ENCODE assay signal across 12 mouse cellular contexts in genomic region chr1:184997466-184997865, GRCm38 (mm10). TPM values are rescaled to one million over a fixed set of nuclear protein-coding genes. Genes with fewer than 3 reads are reported as not detected.
DNase-seq lines count a peak whose midpoint lies in the region; ATAC-seq lines count a peak whose summit lies in the region.
"Had no signal": no experiment of that assay in that cellular context is flagged by ENCODE, and none has a peak within 500 bp of the region (broad histone marks: within the 10 kb centered on the region; RNA-seq: fewer than 3 reads in every experiment).

No protein-coding gene starts in this region.

- no peak for DNase-seq in kidney, postnatal 10 days
- DNase-seq in hindbrain, embryonic 10.5 days (ENCODE audit: low spot score): peak; percentile 13
- no peak for DNase-seq in thymus, postnatal 0 days (ENCODE audit: low spot score)
- DNase-seq in cerebellum, postnatal 4 days (ENCODE audit: low spot score in 2 of 2): no peak
- DNase-seq: kidney, adult 18-20 months; lung, adult 2 months; thymus, postnatal 25 days had no signal

- H3K4me3 ChIP-seq in kidney, embryonic 15.5 days (replicated peaks): peak overlapping the region; percentile 65; the same call in 1 of the 2 replicates
- peak overlapping the region; percentile 85 for H3K4me3 ChIP-seq in embryonic facial prominence, embryonic 15.5 days (replicated peaks)
- H3K4me3 ChIP-seq in hindbrain, embryonic 10.5 days: peak overlapping the region; percentile 89
- H3K4me3 ChIP-seq in midbrain, embryonic 16.5 days (ENCODE audit: low read depth, low read length): peak overlapping the region; percentile 97
- H3K4me3 ChIP-seq: erythroblast, embryonic 14.5 days; myocyte had no signal

- no peaks in the 10 kb centered on the region for H3K9me3 ChIP-seq in kidney, embryonic 15.5 days (replicated peaks)
- no peaks in the 10 kb centered on the region for H3K9me3 ChIP-seq in embryonic facial prominence, embryonic 15.5 days (replicated peaks)
- no peaks in the 10 kb centered on the region for H3K9me3 ChIP-seq in hindbrain, embryonic 10.5 days
- H3K9me3 ChIP-seq in midbrain, embryonic 16.5 days (replicated peaks; ENCODE audit: control insufficient read depth, low read length, poor library complexity, severe bottlenecking): no peaks in the 10 kb centered on the region

- no peak for ATAC-seq in kidney, embryonic 15.5 days (replicated peaks; ENCODE audit: low FRiP score)
- no peak for ATAC-seq in embryonic facial prominence, embryonic 15.5 days (ENCODE audit: insufficient number of reproducible peaks, low FRiP score, low TSS enrichment, low read depth)
- ATAC-seq in midbrain, embryonic 16.5 days: peak; percentile 10; the same call in 1 of the 2 replicates

- H3K36me3 ChIP-seq in kidney, embryonic 15.5 days: no peaks in the 10 kb centered on the region
- no peaks in the 10 kb centered on the region for H3K36me3 ChIP-seq in embryonic facial prominence, embryonic 15.5 days
- no peaks in the 10 kb centered on the region for H3K36me3 ChIP-seq in hindbrain, embryonic 10.5 days
- no peaks in the 10 kb centered on the region for H3K36me3 ChIP-seq in midbrain, embryonic 16.5 days (ENCODE audit: control insufficient read depth, insufficient read depth, low read length)

- H3K9ac ChIP-seq in kidney, embryonic 15.5 days: no peak overlapping the region
- H3K9ac ChIP-seq in embryonic facial prominence, embryonic 15.5 days: no peak overlapping the region
- H3K9ac ChIP-seq in midbrain, embryonic 16.5 days (ENCODE audit: low read depth, low read length): peak overlapping the region; percentile 99

- H3K4me2 ChIP-seq in kidney, embryonic 15.5 days: no peak overlapping the region
- peak overlapping the region; percentile 73 for H3K4me2 ChIP-seq in embryonic facial prominence, embryonic 15.5 days (replicated peaks)
- H3K4me2 ChIP-seq in midbrain, embryonic 16.5 days (ENCODE audit: low read length): peak overlapping the region; percentile 76

- 67% methylated on average over 11 of the region's 11 CpGs for WGBS in kidney, embryonic 15.5 days
- 49% methylated on average over 11 of the region's 11 CpGs for WGBS in embryonic facial prominence, embryonic 15.5 days
- 32% methylated on average over 11 of the region's 11 CpGs for WGBS in hindbrain, embryonic 10.5 days
- 11% methylated on average over 11 of the region's 11 CpGs for WGBS in midbrain, embryonic 16.5 days

- peaks cover 24% of the 10 kb centered on the region for H3K4me1 ChIP-seq in kidney, embryonic 15.5 days
- H3K4me1 ChIP-seq in embryonic facial prominence, embryonic 15.5 days: peaks cover 22% of the 10 kb centered on the region
- H3K4me1 ChIP-seq in hindbrain, embryonic 10.5 days (replicated peaks): peaks cover 36% of the 10 kb centered on the region
- peaks cover 21% of the 10 kb centered on the region for H3K4me1 ChIP-seq in midbrain, embryonic 16.5 days (ENCODE audit: control insufficient read depth, insufficient read depth, low read length)

- no peak overlapping the region for H3K27ac ChIP-seq in kidney, embryonic 15.5 days
- H3K27ac ChIP-seq in embryonic facial prominence, embryonic 15.5 days (replicated peaks): no peak overlapping the region
- H3K27ac ChIP-seq in hindbrain, embryonic 10.5 days: peak overlapping the region; percentile 37; the same call in 1 of the 2 replicates
- peak overlapping the region; percentile 96 for H3K27ac ChIP-seq in midbrain, embryonic 16.5 days (ENCODE audit: low read length)

- peaks cover 13% of the 10 kb centered on the region for H3K27me3 ChIP-seq in kidney, embryonic 15.5 days
- H3K27me3 ChIP-seq in embryonic facial prominence, embryonic 15.5 days: no peaks in the 10 kb centered on the region
- H3K27me3 ChIP-seq in hindbrain, embryonic 10.5 days (ENCODE audit: insufficient read depth, poor library complexity, severe bottlenecking): peaks cover 14% of the 10 kb centered on the region
- no peaks in the 10 kb centered on the region for H3K27me3 ChIP-seq in midbrain, embryonic 16.5 days (ENCODE audit: control insufficient read depth, insufficient read depth, low read depth, low read length)

RNA-seq across cellular contexts. Expression of gene Mark1, which starts 1.9 kb away (rescaled TPM):
- polyA plus RNA-seq in kidney, embryonic 15.5 days (2015; fragmentation: Nextera tagmentation; extraction: Ambion mirVana): 1.7 and 2.0 TPM in 2 replicates
- 4.3 and 4.5 TPM in 2 replicates for polyA plus RNA-seq in embryonic facial prominence, embryonic 15.5 days (2015; fragmentation: Nextera tagmentation; extraction: Ambion mirVana)
- polyA plus RNA-seq in hindbrain, embryonic 10.5 days (2016; fragmentation: Nextera tagmentation; extraction: Ambion mirVana): 2.8 and 3.8 TPM in 2 replicates
- 14.5 and 15.9 TPM in 2 replicates for polyA plus RNA-seq in midbrain, embryonic 16.5 days (2015; fragmentation: Nextera tagmentation; extraction: Ambion mirVana)
- polyA plus RNA-seq in thymus, postnatal 0 days (2015; fragmentation: Nextera tagmentation; extraction: Ambion mirVana): 0.90 and 1.1 TPM in 2 replicates
- polyA plus RNA-seq: erythroblast, embryonic 14.5 days; myocyte had no signal

Comparison
In these comparisons a context has a peak if more than half of its experiments do, and no peak if none do; other contexts are left out.
1. H3K27ac ChIP-seq: peak in hindbrain, embryonic 10.5 days (single experiment) and midbrain, embryonic 16.5 days (single experiment); none in kidney, embryonic 15.5 days (single experiment) and embryonic facial prominence, embryonic 15.5 days (single experiment).
2. Peak in every context shown above with its lines, with median percentiles within 50 percentile points of each other: H3K4me3 ChIP-seq.